Mouse (Mus musculus) kidney, adult 8-10 months (tissue): ENCODE results near the gene Ripply2.

ENCODE experiments used
- DNase-seq, 2 experiments: peaks; one replicate each; pipeline ENCODE4 v3.0.0; 2022

Gene Ripply2

DNA sequence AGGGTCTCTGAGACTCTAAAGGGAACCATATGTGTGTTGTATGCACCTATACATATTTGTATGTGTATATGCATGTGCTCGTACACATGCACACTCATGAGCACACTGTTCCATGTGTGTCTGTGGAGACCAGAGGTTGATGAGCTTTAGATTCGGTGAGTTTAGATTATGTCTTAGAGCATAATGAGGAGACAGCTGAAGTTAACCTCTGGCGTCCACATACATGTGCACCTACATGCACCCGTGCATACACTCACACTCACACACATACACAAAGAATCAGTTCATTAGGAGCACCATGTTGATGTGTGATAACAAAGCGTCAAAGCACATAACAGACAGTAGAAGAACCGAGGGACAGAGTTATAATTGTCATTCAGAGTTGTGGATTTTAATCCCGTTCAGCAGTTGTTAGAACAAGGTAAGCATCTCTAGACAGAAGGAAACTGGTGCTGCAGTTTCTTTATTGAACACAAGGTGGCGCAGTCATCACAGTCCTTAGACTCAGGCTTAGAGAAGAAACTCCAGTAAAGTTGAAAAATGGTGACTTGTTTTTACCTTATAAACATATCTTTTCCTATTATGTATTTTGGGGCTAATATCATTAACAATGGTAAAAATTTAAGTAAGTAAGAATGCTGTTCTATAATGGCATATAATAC lies 12.2 kb downstream of the Ripply2 start:
- peak; percentile 16 to 64 for DNase-seq

DNA sequence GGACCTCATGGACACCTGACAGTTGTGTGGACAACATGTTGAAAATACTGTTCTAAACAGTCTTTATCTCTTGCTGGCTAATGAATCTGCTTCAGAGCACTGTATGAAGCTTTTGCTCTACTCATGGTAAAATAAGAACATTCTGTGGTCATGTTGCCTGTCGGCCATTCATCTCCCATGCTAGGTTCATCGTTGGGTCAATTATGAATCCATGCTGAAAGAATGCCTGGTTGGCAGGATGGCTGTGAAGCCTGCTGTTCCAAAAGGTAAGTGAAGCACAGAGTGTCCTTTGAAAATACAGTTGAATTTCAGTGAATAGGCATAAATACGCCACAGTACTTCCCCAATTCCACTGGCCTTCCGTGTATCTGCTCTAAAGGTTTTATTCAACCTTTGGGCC lies 16.9 kb downstream of the Ripply2 start:
- DNase-seq: no peak

DNA sequence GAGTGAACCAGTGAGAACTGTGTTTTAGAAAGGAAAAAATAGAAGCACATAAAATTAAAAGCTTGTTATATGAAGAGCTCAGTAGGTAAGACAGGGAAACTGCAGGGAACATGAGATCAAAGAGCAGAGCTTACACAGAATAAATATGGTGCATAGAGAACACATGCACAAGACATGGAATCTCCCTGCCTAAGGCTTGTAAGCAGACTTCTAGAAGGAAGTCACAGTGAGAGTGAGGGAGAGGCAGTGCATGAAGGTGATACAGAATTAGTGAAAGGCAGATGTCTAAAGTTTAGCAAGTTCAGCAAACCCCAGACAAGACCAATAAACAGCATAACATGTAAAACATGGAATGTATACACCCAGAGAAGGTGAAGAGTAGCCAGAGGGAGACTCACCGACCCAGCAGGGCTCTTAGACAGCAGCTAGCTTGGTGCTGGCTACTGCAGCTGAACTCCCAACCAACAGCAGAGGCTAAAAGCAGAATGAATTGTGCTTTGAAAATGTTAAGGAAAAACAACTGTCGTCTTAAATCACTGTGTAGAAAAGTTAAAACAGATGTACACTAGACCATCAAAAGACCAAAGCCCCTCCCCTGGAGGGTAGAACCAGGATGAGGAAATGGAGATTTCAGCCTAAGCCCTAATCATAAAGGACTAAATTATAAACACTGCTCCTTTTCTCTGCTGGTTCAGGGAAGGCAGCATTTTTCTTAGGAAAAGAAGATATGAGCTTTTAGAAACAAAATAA lies 19.7 kb downstream of the Ripply2 start:
- DNase-seq: no peak

DNA sequence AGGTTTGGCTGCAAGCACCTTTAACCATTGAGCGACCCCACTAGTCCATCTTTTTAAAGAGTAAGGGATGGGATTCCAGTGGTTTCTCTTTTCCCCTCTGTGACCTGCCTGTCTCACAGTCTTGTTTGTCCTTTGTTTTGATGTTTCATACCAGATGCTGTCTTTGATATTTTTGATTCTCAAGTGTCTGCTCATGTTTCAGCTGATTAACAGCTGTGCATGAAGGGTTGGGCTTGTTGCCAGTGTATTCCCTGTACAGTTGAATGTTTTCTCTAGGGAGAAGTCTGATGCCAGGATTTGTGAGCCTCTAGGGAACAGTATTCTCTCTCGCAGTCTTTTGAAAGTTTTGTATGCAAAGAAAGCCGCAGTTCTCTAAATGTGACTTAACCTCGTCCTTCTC lies 34.1 kb downstream of the Ripply2 start:
- peak in 1 of 2 experiments; percentile 9 for DNase-seq

DNA sequence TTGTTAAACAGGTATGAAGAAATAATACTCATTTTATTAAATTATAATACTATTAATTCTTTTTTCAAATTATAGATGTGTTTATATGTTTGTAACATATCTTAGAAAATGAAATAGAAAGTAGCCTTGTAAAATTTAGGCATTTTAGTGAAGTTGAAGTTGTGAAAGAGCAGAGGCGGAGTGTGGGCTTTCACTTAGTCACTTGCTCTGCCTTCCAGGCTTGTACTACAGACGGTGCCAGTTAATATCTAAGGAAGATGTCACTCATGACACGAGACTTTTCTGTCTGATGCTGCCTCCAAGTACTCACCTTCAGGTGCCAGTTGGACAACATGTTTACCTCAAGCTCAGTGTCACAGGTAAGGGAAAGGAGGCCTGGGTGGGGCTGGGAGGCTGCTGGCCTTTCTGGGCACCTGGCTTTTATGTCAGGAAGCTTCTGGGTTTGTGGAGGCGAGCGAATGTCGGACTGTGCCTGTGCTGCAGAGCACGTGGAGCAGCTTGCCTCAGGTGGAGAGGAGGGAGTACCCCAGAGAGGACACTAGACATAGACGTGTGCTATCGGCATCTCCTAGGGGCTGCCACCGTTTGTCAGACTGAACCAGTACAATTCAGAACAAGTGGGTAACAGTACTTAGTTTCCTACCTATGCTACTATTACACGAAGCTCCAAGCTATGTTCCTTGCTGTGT lies 40.4 kb downstream of the Ripply2 start:
- no peak for DNase-seq

DNA sequence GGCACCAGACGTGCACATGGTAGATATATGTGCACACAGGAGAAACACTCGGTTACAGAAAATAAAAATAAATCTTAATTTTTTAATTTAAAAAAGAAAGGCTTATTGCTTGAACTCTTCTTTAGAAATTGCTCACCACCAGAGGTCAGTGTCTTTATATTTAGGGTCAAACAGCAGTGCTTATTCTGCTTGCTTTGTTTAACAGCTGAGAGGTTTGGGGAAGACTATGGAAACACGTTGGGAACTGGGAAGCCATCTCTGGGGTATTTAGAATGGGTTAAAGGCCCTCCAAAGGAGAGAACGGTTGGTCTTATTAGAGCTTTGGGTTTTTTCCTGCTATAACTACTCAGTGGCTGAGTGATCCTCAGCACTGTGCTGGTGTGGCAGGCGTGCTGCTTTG lies 47.0 kb downstream of the Ripply2 start:
- DNase-seq: no peak

DNA sequence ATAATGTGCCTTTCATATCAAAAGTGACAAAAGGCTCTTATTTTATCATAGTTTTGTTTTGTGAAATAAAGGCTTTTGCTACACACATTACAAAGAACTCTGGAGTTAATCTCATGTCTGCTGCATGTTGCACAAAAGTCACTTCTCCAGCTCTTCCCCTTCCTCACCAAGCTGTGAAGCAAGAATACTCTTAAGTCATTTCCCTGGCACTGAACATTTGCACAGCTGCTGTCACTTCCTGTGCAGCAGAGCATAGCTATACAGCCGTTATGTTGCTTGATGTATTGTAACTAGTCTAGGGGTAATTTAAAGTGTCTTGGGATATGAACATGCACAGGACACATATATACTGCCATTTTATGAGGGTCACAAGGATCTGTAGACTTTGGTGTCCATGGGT lies 52.8 kb downstream of the Ripply2 start:
- DNase-seq: no peak
